12 mouse cellular contexts compared by ENCODE assay signal in the genomic region with DNA sequence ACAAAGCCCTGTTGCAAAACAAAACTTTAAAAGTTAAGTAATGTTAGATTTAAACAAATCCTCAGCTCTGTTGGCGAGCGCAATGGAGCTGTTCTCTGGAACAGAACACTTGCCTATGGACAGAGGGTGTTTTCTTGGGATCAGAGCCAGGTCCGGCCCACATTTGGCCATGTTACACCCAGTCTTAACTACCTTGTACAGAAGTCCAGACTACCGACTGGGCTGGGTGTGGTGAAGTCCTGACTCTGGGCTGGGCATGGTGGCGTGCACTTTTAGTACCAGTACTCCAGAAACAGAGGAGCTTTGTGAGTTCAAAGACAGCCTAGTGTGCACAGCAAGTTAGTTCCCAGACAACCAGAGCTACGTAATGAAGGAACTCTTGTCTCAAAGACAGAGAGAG. TPM values are rescaled to one million over a fixed set of nuclear protein-coding genes. Genes with fewer than 3 reads are reported as not detected.
DNase-seq lines count a peak whose midpoint lies in the region; ATAC-seq and TF ChIP-seq lines count a peak whose summit lies in the region.
"Had no signal": no experiment of that assay in that cellular context is flagged by ENCODE, and none has a peak within 500 bp of the region (broad histone marks: within the 10 kb centered on the region; RNA-seq: fewer than 3 reads in every experiment).

No protein-coding gene starts in this region.

- peak overlapping the region; percentile 71; the same call in 1 of the 2 replicates for H3K4me3 ChIP-seq in midbrain, embryonic 10.5 days
- no peak overlapping the region for H3K4me3 ChIP-seq in midbrain, embryonic 14.5 days (replicated peaks; ENCODE audit: low read depth, low read length)
- H3K4me3 ChIP-seq in stomach, postnatal 0 days (ENCODE audit: low read depth, low read length): no peak overlapping the region
- H3K4me3 ChIP-seq: midbrain, embryonic 13.5 days had no signal

- H3K9me3 ChIP-seq in midbrain, embryonic 10.5 days (replicated peaks): no peaks in the 10 kb centered on the region
- no peaks in the 10 kb centered on the region for H3K9me3 ChIP-seq in midbrain, embryonic 14.5 days (ENCODE audit: control insufficient read depth, low read length)
- H3K9me3 ChIP-seq in stomach, postnatal 0 days (ENCODE audit: control insufficient read depth, low read length): no peaks in the 10 kb centered on the region
- H3K9me3 ChIP-seq: midbrain, embryonic 13.5 days had no signal

- 92% methylated on average over 6 of the region's 6 CpGs for WGBS in midbrain, embryonic 10.5 days
- 93% methylated on average over 6 of the region's 6 CpGs for WGBS in midbrain, embryonic 14.5 days
- WGBS in stomach, postnatal 0 days: 29% methylated on average over 6 of the region's 6 CpGs

- no peak for TF ChIP-seq EP300 in stomach, postnatal 0 days (optimal IDR thresholded peaks at IDR 0.05)

- H3K4me2 ChIP-seq in midbrain, embryonic 14.5 days (ENCODE audit: low read length): no peak overlapping the region
- no peak overlapping the region for H3K4me2 ChIP-seq in stomach, postnatal 0 days (replicated peaks; ENCODE audit: low read depth)

- peak; percentile 66 for DNase-seq in gastrocnemius, adult 18-20 months (ENCODE audit: low spot score)
- DNase-seq in gastrocnemius, postnatal 4 days (ENCODE audit: low spot score in 2 of 2): no peak
- no peak for DNase-seq in midbrain, embryonic 10.5 days (ENCODE audit: low spot score)
- no peak for DNase-seq in midbrain, embryonic 14.5 days
- DNase-seq in lung, adult 18-20 months: peak; percentile 82 to 88
- peak; percentile 84 for DNase-seq in stomach, postnatal 0 days (ENCODE audit: low spot score)
- no peak for DNase-seq in retina, postnatal 1 day
- DNase-seq in urinary bladder, adult 2 months (ENCODE audit: low spot score): no peak

- no peaks in the 10 kb centered on the region for H3K27me3 ChIP-seq in midbrain, embryonic 10.5 days (ENCODE audit: low read depth, poor library complexity, severe bottlenecking)
- no peaks in the 10 kb centered on the region for H3K27me3 ChIP-seq in midbrain, embryonic 14.5 days (ENCODE audit: control insufficient read depth, insufficient read depth, low read length)
- H3K27me3 ChIP-seq in stomach, postnatal 0 days (ENCODE audit: control insufficient read depth, insufficient read depth, low read length): no peaks in the 10 kb centered on the region
- H3K27me3 ChIP-seq: midbrain, embryonic 13.5 days had no signal

- peaks cover 29% of the 10 kb centered on the region for H3K4me1 ChIP-seq in midbrain, embryonic 10.5 days
- peaks cover 13% of the 10 kb centered on the region for H3K4me1 ChIP-seq in midbrain, embryonic 14.5 days (ENCODE audit: control insufficient read depth, insufficient read depth, low read length)
- H3K4me1 ChIP-seq in stomach, postnatal 0 days (replicated peaks; ENCODE audit: control insufficient read depth, insufficient read depth): 0 out of 2 replicates have a peak, but pooled peaks cover 4% of the 10 kb centered on the region

- TF ChIP-seq CTCF in stomach, postnatal 0 days (IDR thresholded peaks at IDR 0.05; ENCODE audit: low read depth): no peak

- peaks cover 56% of the 10 kb centered on the region for H3K36me3 ChIP-seq in midbrain, embryonic 10.5 days
- H3K36me3 ChIP-seq in midbrain, embryonic 14.5 days (ENCODE audit: control insufficient read depth, insufficient read depth, low read length): no peaks in the 10 kb centered on the region
- no peaks in the 10 kb centered on the region for H3K36me3 ChIP-seq in stomach, postnatal 0 days (ENCODE audit: control insufficient read depth, insufficient read depth, low read length)

- ATAC-seq in midbrain, embryonic 14.5 days (ENCODE audit: low FRiP score, low TSS enrichment): no peak
- peak; percentile 74 for ATAC-seq in stomach, postnatal 0 days (ENCODE audit: low FRiP score, low TSS enrichment)
- ATAC-seq: midbrain, embryonic 13.5 days had no signal

- H3K27ac ChIP-seq in midbrain, embryonic 10.5 days (replicated peaks): no peak overlapping the region
- no peak overlapping the region for H3K27ac ChIP-seq in midbrain, embryonic 14.5 days (replicated peaks; ENCODE audit: low read depth, low read length)
- H3K27ac ChIP-seq in stomach, postnatal 0 days (replicated peaks): no peak overlapping the region; the same call in 1 of the 2 replicates
- H3K27ac ChIP-seq: midbrain, embryonic 13.5 days had no signal

- no peak overlapping the region for H3K9ac ChIP-seq in midbrain, embryonic 14.5 days (replicated peaks; ENCODE audit: low read length)
- H3K9ac ChIP-seq in stomach, postnatal 0 days (ENCODE audit: low read length): no peak overlapping the region

RNA-seq across cellular contexts. Expression of a gene that starts 9.5 kb away (rescaled TPM):
- total RNA-seq in gastrocnemius, adult 18-20 months (2021): 10 to 100 TPM; 65.3 to 75.7 TPM
- 10 to 100 TPM in 1 of 2 experiments, 1 to 10 TPM in 1; 8.4 to 11.2 TPM for total RNA-seq in gastrocnemius, postnatal 4 days (2021)
- polyA plus RNA-seq in midbrain, embryonic 10.5 days (2016; fragmentation: Nextera tagmentation; extraction: Ambion mirVana): 4.1 and 7.7 TPM in 2 replicates
- polyA plus RNA-seq in midbrain, embryonic 14.5 days (2014; fragmentation: Nextera tagmentation; extraction: Ambion mirVana): 51.6 and 72.4 TPM in 2 replicates
- 0.57 and 0.59 TPM in 2 replicates for polyA plus RNA-seq in stomach, postnatal 0 days (2015; fragmentation: Nextera tagmentation; extraction: Ambion mirVana)
- 2.4 and 2.9 TPM in 2 replicates for polyA plus RNA-seq in urinary bladder, adult 2 months (2012; rRNA removed)

RNA-seq across cellular contexts. Expression of a gene that starts 14.7 kb away (rescaled TPM):
- total RNA-seq in gastrocnemius, adult 18-20 months (2021): 10 to 100 TPM; 20.5 TPM
- total RNA-seq in gastrocnemius, postnatal 4 days (2021): 10 to 100 TPM; 74.6 to 74.7 TPM
- polyA plus RNA-seq in midbrain, embryonic 10.5 days (2016; fragmentation: Nextera tagmentation; extraction: Ambion mirVana): 376 and 407 TPM in 2 replicates
- polyA plus RNA-seq in midbrain, embryonic 14.5 days (2014; fragmentation: Nextera tagmentation; extraction: Ambion mirVana): 210 and 212 TPM in 2 replicates
- 118 and 122 TPM in 2 replicates for polyA plus RNA-seq in stomach, postnatal 0 days (2015; fragmentation: Nextera tagmentation; extraction: Ambion mirVana)
- 106 and 121 TPM in 2 replicates for polyA plus RNA-seq in urinary bladder, adult 2 months (2012; rRNA removed)

RNA-seq across cellular contexts. Expression of a gene that starts 24.5 kb away (rescaled TPM):
- total RNA-seq in gastrocnemius, adult 18-20 months (2021): not detected
- total RNA-seq in gastrocnemius, postnatal 4 days (2021): not detected
- not detected in 2 replicates for polyA plus RNA-seq in midbrain, embryonic 10.5 days (2016; fragmentation: Nextera tagmentation; extraction: Ambion mirVana)
- polyA plus RNA-seq in midbrain, embryonic 14.5 days (2014; fragmentation: Nextera tagmentation; extraction: Ambion mirVana): not detected in 2 replicates
- polyA plus RNA-seq in stomach, postnatal 0 days (2015; fragmentation: Nextera tagmentation; extraction: Ambion mirVana): not detected in 2 replicates
- polyA plus RNA-seq in urinary bladder, adult 2 months (2012; rRNA removed): not detected in 2 replicates
- total RNA-seq: left cerebral cortex, postnatal 25 days had no signal
- polyA plus RNA-seq: heart, embryonic 14.5 days; intestine, embryonic 14.5 days; midbrain, embryonic 13.5 days had no signal

RNA-seq across cellular contexts. Expression of a gene that starts 25.7 kb away (rescaled TPM):
- under 1 TPM; 0.52 to 0.59 TPM for total RNA-seq in gastrocnemius, adult 18-20 months (2021)
- total RNA-seq in gastrocnemius, postnatal 4 days (2021): 1 to 10 TPM in 1 of 2 experiments, under 1 TPM in 1; 0.44 to 1.1 TPM
- polyA plus RNA-seq in midbrain, embryonic 10.5 days (2016; fragmentation: Nextera tagmentation; extraction: Ambion mirVana): 0.42 and 0.64 TPM in 2 replicates
- 0.22 and 0.24 TPM in 2 replicates for polyA plus RNA-seq in midbrain, embryonic 14.5 days (2014; fragmentation: Nextera tagmentation; extraction: Ambion mirVana)
- polyA plus RNA-seq in stomach, postnatal 0 days (2015; fragmentation: Nextera tagmentation; extraction: Ambion mirVana): 0.08 and 0.18 TPM in 2 replicates
- 1.3 and 1.4 TPM in 2 replicates for polyA plus RNA-seq in urinary bladder, adult 2 months (2012; rRNA removed)

RNA-seq across cellular contexts. Expression of a gene that starts 30.2 kb away (rescaled TPM):
- total RNA-seq in gastrocnemius, adult 18-20 months (2021): 100 to 1,000 TPM in 1 of 2 experiments, 10 to 100 TPM in 1; 84.9 to 101 TPM
- 10 to 100 TPM; 61.7 to 82.5 TPM for total RNA-seq in gastrocnemius, postnatal 4 days (2021)
- 41.0 and 60.5 TPM in 2 replicates for polyA plus RNA-seq in midbrain, embryonic 10.5 days (2016; fragmentation: Nextera tagmentation; extraction: Ambion mirVana)
- polyA plus RNA-seq in midbrain, embryonic 14.5 days (2014; fragmentation: Nextera tagmentation; extraction: Ambion mirVana): 218 and 255 TPM in 2 replicates
- 86.0 and 102 TPM in 2 replicates for polyA plus RNA-seq in stomach, postnatal 0 days (2015; fragmentation: Nextera tagmentation; extraction: Ambion mirVana)
- polyA plus RNA-seq in urinary bladder, adult 2 months (2012; rRNA removed): 188 and 213 TPM in 2 replicates

Comparison
In these comparisons a context has a peak if more than half of its experiments do, and no peak if none do; other contexts are left out.
1. DNase-seq: peak in gastrocnemius, adult 18-20 months (single experiment), lung, adult 18-20 months (2 of 2) and stomach, postnatal 0 days (single experiment); none in gastrocnemius, postnatal 4 days (0 of 2), midbrain, embryonic 10.5 days (single experiment), midbrain, embryonic 14.5 days (single experiment), retina, postnatal 1 day (single experiment) and urinary bladder, adult 2 months (single experiment).